Mouse (Mus musculus) bone marrow macrophage, adult 2 months (primary cell): ENCODE results near the gene Polr2a.

Experiments
- CTCF ChIP-seq: IDR thresholded peaks from 2 replicates; pipeline ENCODE4 v1.5.1; 2012; ENCODE audit warnings: low read depth, mild to moderate bottlenecking, low read length, moderate library complexity
- POLR2A ChIP-seq: IDR thresholded peaks from 2 replicates; pipeline ENCODE4 v1.6.1; 2012; ENCODE audit warnings: mild to moderate bottlenecking, low read depth, low read length, borderline replicate concordance

DNA sequence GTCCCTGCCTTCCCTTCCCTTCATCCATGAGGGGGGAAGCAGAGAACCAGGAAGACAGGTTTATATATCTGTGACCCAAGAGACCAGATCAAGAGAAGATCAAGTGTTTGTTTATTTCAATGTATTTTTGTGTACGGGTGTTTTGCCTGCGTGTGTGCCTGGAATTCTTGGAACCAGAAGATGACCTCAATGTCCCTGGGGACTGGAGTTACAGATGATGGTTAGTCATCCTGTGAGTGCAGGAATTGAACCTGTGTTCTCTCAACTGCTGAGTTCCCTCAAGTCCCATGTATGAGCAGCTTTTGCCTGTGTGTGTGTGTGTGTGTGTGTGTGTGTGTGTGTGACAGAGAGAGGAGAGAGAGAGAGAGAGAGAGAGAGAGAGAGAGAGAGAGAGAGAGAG is 49.2 kb upstream of the Polr2a start:
- TF ChIP-seq CTCF (no peak), POLR2A (no peak)
